21 mouse cellular contexts compared by ENCODE assay signal in genomic region chr8:71645510-71645909, GRCm38 (mm10). TPM values are rescaled to one million over a fixed set of nuclear protein-coding genes. Genes with fewer than 3 reads are reported as not detected.
DNase-seq lines count a peak whose midpoint lies in the region; ATAC-seq and TF ChIP-seq lines count a peak whose summit lies in the region.
"Had no signal": no experiment of that assay in that cellular context is flagged by ENCODE, and none has a peak within 500 bp of the region (broad histone marks: within the 10 kb centered on the region; RNA-seq: fewer than 3 reads in every experiment).

No protein-coding gene starts in this region.

- 83% methylated on average over 9 of the region's 9 CpGs for WGBS in kidney, embryonic 15.5 days
- 49% methylated on average over 9 of the region's 9 CpGs for WGBS in lung, postnatal 0 days
- 59% methylated on average over 9 of the region's 9 CpGs for WGBS in lung, adult 2 months

- H3K79me2 ChIP-seq in MEL (ENCODE audit: control insufficient read depth, insufficient read depth, low read length, poor library complexity) = no peaks in the 10 kb centered on the region

- no peaks in the 10 kb centered on the region for H3K9me3 ChIP-seq in kidney, embryonic 15.5 days (replicated peaks)
- H3K9me3 ChIP-seq in lung, postnatal 0 days (ENCODE audit: low read length) = no peaks in the 10 kb centered on the region
- no peaks in the 10 kb centered on the region for H3K9me3 ChIP-seq in MEL (replicated peaks; ENCODE audit: insufficient read depth, low read length)
- H3K9me3 ChIP-seq: embryonic facial prominence, embryonic 12.5 days; forebrain, embryonic 13.5 days; forebrain, embryonic 15.5 days had no signal

- DNase-seq in kidney, postnatal 25 days = no peak
- DNase-seq in lung, postnatal 0 days (ENCODE audit: low spot score) = peak; percentile 85
- no peak for DNase-seq in lung, adult 2 months
- DNase-seq in MEL (ENCODE audit: low read depth, low spot score) = no peak
- DNase-seq in left cerebral cortex, adult 9 months (ENCODE audit: low spot score in 2 of 2) = no peak
- DNase-seq: adrenal gland, adult 8-10 months; adrenal gland, postnatal 14 days; adrenal gland, postnatal 36 days; cerebellum, adult 11-12 months; cerebellum, adult 2 months; cerebellum, adult 9-10 months; cerebellum, postnatal 10 days; cerebellum, postnatal 25 days; forebrain, postnatal 0 days had no signal

- no peak for ATAC-seq in kidney, embryonic 15.5 days (replicated peaks; ENCODE audit: low FRiP score)
- ATAC-seq in lung, postnatal 0 days = peak; percentile 95
- ATAC-seq: activated CD4-positive, CD25-positive, alpha-beta regulatory T cell, adult 4 months; forebrain, embryonic 13.5 days; forebrain, embryonic 15.5 days; Patski had no signal

- no peak for TF ChIP-seq CTCF in lung, postnatal 0 days (IDR thresholded peaks at IDR 0.05)
- TF ChIP-seq CTCF in lung, adult 2 months (IDR thresholded peaks at IDR 0.05; ENCODE audit: insufficient read depth, low read length) = no peak
- no peak for TF ChIP-seq CTCF in MEL (IDR thresholded peaks at IDR 0.05 in 2 of 3, conservative IDR thresholded peaks at IDR 0.05 in 1 of 3; ENCODE audit: control insufficient read depth in 1 of 3, insufficient read depth in 1 of 3, low read depth in 2 of 3, low read length in 3 of 3, poor library complexity in 1 of 3, severe bottlenecking in 1 of 3)

- H3K36me3 ChIP-seq in kidney, embryonic 15.5 days = no peaks in the 10 kb centered on the region
- no peaks in the 10 kb centered on the region for H3K36me3 ChIP-seq in lung, postnatal 0 days (ENCODE audit: insufficient read depth, low read length)
- no peaks in the 10 kb centered on the region for H3K36me3 ChIP-seq in MEL (ENCODE audit: control insufficient read depth in 1 of 2, insufficient read depth in 2 of 2, low read length in 2 of 2)
- H3K36me3 ChIP-seq: embryonic facial prominence, embryonic 12.5 days had no signal

- no peak for TF ChIP-seq RAD21 in MEL (IDR thresholded peaks at IDR 0.05; ENCODE audit: low read depth, low read length)

- TF ChIP-seq POLR2A in lung, adult 2 months (IDR thresholded peaks at IDR 0.05; ENCODE audit: borderline replicate concordance, extremely low read depth, low read depth, low read length) = no peak
- no peak for TF ChIP-seq POLR2A in MEL (IDR thresholded peaks at IDR 0.05; ENCODE audit: control insufficient read depth in 1 of 2, insufficient read depth in 1 of 2, low read depth in 1 of 2, low read length in 2 of 2, poor library complexity in 1 of 2)

- H3K9ac ChIP-seq in kidney, embryonic 15.5 days = no peak overlapping the region
- no peak overlapping the region for H3K9ac ChIP-seq in lung, postnatal 0 days (replicated peaks; ENCODE audit: low read depth)
- H3K9ac ChIP-seq in MEL (ENCODE audit: control insufficient read depth, low read depth, low read length, poor library complexity, severe bottlenecking) = no peak overlapping the region
- H3K9ac ChIP-seq: embryonic facial prominence, embryonic 12.5 days; forebrain, embryonic 13.5 days; forebrain, embryonic 15.5 days; forebrain, postnatal 0 days had no signal

- peak overlapping the region; percentile 60 for H3K27ac ChIP-seq in kidney, embryonic 15.5 days
- 0 out of 2 replicates have a peak overlapping the region, but pooled peaks have one; percentile 8 for H3K27ac ChIP-seq in lung, postnatal 0 days (ENCODE audit: low read length)
- H3K27ac ChIP-seq in MEL (ENCODE audit: control insufficient read depth, low read depth, low read length) = no peak overlapping the region
- H3K27ac ChIP-seq: embryonic facial prominence, embryonic 12.5 days; forebrain, embryonic 13.5 days; forebrain, embryonic 15.5 days had no signal

- peaks cover 6% of the 10 kb centered on the region; the same call in 1 of the 2 replicates for H3K4me1 ChIP-seq in kidney, embryonic 15.5 days
- H3K4me1 ChIP-seq in lung, postnatal 0 days (ENCODE audit: insufficient read depth, low read depth, low read length) = no peaks in the 10 kb centered on the region
- H3K4me1 ChIP-seq in lung, adult 2 months (ENCODE audit: control insufficient read depth, insufficient read depth, low read length) = no peaks in the 10 kb centered on the region
- H3K4me1 ChIP-seq in MEL (ENCODE audit: control insufficient read depth in 1 of 2, insufficient read depth in 2 of 2, low read length in 2 of 2) = no peaks in the 10 kb centered on the region
- H3K4me1 ChIP-seq: embryonic facial prominence, embryonic 12.5 days; forebrain, embryonic 13.5 days; forebrain, embryonic 15.5 days had no signal

- peak; percentile 60 for TF ChIP-seq EP300 in lung, postnatal 0 days (IDR thresholded peaks at IDR 0.05)
- TF ChIP-seq EP300 in MEL (IDR thresholded peaks at IDR 0.05; ENCODE audit: low read depth in 1 of 2, low read length in 2 of 2) = no peak

- H3K27me3 ChIP-seq in kidney, embryonic 15.5 days = no peaks in the 10 kb centered on the region
- no peaks in the 10 kb centered on the region for H3K27me3 ChIP-seq in lung, postnatal 0 days (replicated peaks; ENCODE audit: insufficient read depth, low read length)
- no peaks in the 10 kb centered on the region; a peak in 1 of 4 replicates for H3K27me3 ChIP-seq in MEL (ENCODE audit: control insufficient read depth in 1 of 2, insufficient read depth in 2 of 2, low read length in 2 of 2)
- H3K27me3 ChIP-seq: embryonic facial prominence, embryonic 12.5 days; forebrain, embryonic 15.5 days; Patski had no signal

- no peak overlapping the region for H3K4me3 ChIP-seq in kidney, embryonic 15.5 days (replicated peaks)
- H3K4me3 ChIP-seq in lung, postnatal 0 days (ENCODE audit: low read depth, low read length) = no peak overlapping the region
- H3K4me3 ChIP-seq in lung, adult 2 months (replicated peaks; ENCODE audit: extremely low read depth, low read depth, low read length) = no peak overlapping the region
- no peak overlapping the region for H3K4me3 ChIP-seq in MEL (ENCODE audit: control insufficient read depth in 1 of 2, insufficient read depth in 1 of 2, low read depth in 2 of 2, low read length in 2 of 2)
- H3K4me3 ChIP-seq: embryonic facial prominence, embryonic 12.5 days; forebrain, embryonic 13.5 days; forebrain, embryonic 15.5 days had no signal

- H3K4me2 ChIP-seq in kidney, embryonic 15.5 days = no peak overlapping the region
- H3K4me2 ChIP-seq in lung, postnatal 0 days (replicated peaks; ENCODE audit: low read depth, low read length) = no peak overlapping the region
- H3K4me2 ChIP-seq: embryonic facial prominence, embryonic 12.5 days; forebrain, embryonic 13.5 days; forebrain, embryonic 15.5 days had no signal

TF ChIP-seq in MEL, 35 proteins besides CTCF, POLR2A, EP300 and RAD21:
- TF ChIP-seq ZKSCAN1 (IDR thresholded peaks at IDR 0.05; ENCODE audit: low read depth, low read length) = no peak
- TF ChIP-seq USF1 (IDR thresholded peaks at IDR 0.05; ENCODE audit: low read depth, low read length) = 0 out of 2 replicates have a peak, but pooled peaks have one; percentile 8

RNA-seq across cellular contexts. Expression of gene Unc13a, which starts 26.0 kb away (rescaled TPM):
- 0.80 and 1.2 TPM in 2 replicates for polyA plus RNA-seq in kidney, embryonic 15.5 days (2015; fragmentation: Nextera tagmentation; extraction: Ambion mirVana)
- 0.35 and 0.46 TPM in 2 replicates for polyA plus RNA-seq in lung, postnatal 0 days (2015; fragmentation: Nextera tagmentation; extraction: Ambion mirVana)
- 0.25 and 0.32 TPM in 2 replicates for polyA plus RNA-seq in lung, adult 2 months (2012; rRNA removed)
- 0.81 and 0.92 TPM in 2 replicates for total RNA-seq in MEL (2012; rRNA removed)
- polyA plus RNA-seq in MEL (2012; ENCODE audit: insufficient read depth in 1 of 2, insufficient read length in 2 of 2, low read depth in 1 of 2, low replicate concordance in 2 of 2, missing spikeins in 1 of 2) = 1 to 10 TPM in 1 of 2 experiments, not detected in 1; 3.6 TPM

RNA-seq across cellular contexts. Expression of gene Jak3, which starts 30.6 kb away (rescaled TPM):
- polyA plus RNA-seq in kidney, embryonic 15.5 days (2015; fragmentation: Nextera tagmentation; extraction: Ambion mirVana) = 6.3 and 7.2 TPM in 2 replicates
- polyA plus RNA-seq in lung, postnatal 0 days (2015; fragmentation: Nextera tagmentation; extraction: Ambion mirVana) = 7.7 and 10.0 TPM in 2 replicates
- 56.6 and 72.7 TPM in 2 replicates for polyA plus RNA-seq in lung, adult 2 months (2012; rRNA removed)
- 4.2 and 5.1 TPM in 2 replicates for total RNA-seq in MEL (2012; rRNA removed)
- 10 to 100 TPM in 1 of 2 experiments, not detected in 1; 12.4 TPM for polyA plus RNA-seq in MEL (2012; ENCODE audit: insufficient read depth in 1 of 2, insufficient read length in 2 of 2, low read depth in 1 of 2, low replicate concordance in 2 of 2, missing spikeins in 1 of 2)

RNA-seq across cellular contexts. Expression of gene Colgalt1, which starts 34.7 kb away (rescaled TPM):
- polyA plus RNA-seq in kidney, embryonic 15.5 days (2015; fragmentation: Nextera tagmentation; extraction: Ambion mirVana) = 67.7 and 78.0 TPM in 2 replicates
- 64.7 and 66.0 TPM in 2 replicates for polyA plus RNA-seq in lung, postnatal 0 days (2015; fragmentation: Nextera tagmentation; extraction: Ambion mirVana)
- 172 and 200 TPM in 2 replicates for polyA plus RNA-seq in lung, adult 2 months (2012; rRNA removed)
- total RNA-seq in MEL (2012; rRNA removed) = 37.8 and 50.9 TPM in 2 replicates
- 100 to 1,000 TPM in 1 of 2 experiments, 10 to 100 TPM in 1; 59.0 to 102 TPM for polyA plus RNA-seq in MEL (2012; ENCODE audit: insufficient read depth in 1 of 2, insufficient read length in 2 of 2, low read depth in 1 of 2, low replicate concordance in 2 of 2, missing spikeins in 1 of 2)

RNA-seq across cellular contexts. Expression of gene Insl3, which starts 43.5 kb away (rescaled TPM):
- polyA plus RNA-seq in kidney, embryonic 15.5 days (2015; fragmentation: Nextera tagmentation; extraction: Ambion mirVana) = 1.2 and 1.7 TPM in 2 replicates
- polyA plus RNA-seq in lung, postnatal 0 days (2015; fragmentation: Nextera tagmentation; extraction: Ambion mirVana) = 2.9 and 3.9 TPM in 2 replicates
- polyA plus RNA-seq in lung, adult 2 months (2012; rRNA removed) = 58.5 and 60.7 TPM in 2 replicates
- total RNA-seq in MEL (2012; rRNA removed) = 0.54 and 0.69 TPM in 2 replicates
- polyA plus RNA-seq in MEL (2012; ENCODE audit: insufficient read depth in 1 of 2, insufficient read length in 2 of 2, low read depth in 1 of 2, low replicate concordance in 2 of 2, missing spikeins in 1 of 2) = 1 to 10 TPM in 1 of 2 experiments, not detected in 1; 4.4 TPM
- polyA plus RNA-seq: forebrain, embryonic 11.5 days; forebrain, embryonic 13.5 days; forebrain, embryonic 15.5 days had no signal

RNA-seq across cellular contexts. Expression of gene Fam129c, which starts 48.1 kb away (rescaled TPM):
- polyA plus RNA-seq in kidney, embryonic 15.5 days (2015; fragmentation: Nextera tagmentation; extraction: Ambion mirVana) = 4.7 and 5.6 TPM in 2 replicates
- polyA plus RNA-seq in lung, postnatal 0 days (2015; fragmentation: Nextera tagmentation; extraction: Ambion mirVana) = 1.2 and 2.0 TPM in 2 replicates
- 4.8 and 5.4 TPM in 2 replicates for polyA plus RNA-seq in lung, adult 2 months (2012; rRNA removed)
- 3.8 and 7.6 TPM in 2 replicates for total RNA-seq in MEL (2012; rRNA removed)
- polyA plus RNA-seq in MEL (2012; ENCODE audit: insufficient read depth in 1 of 2, insufficient read length in 2 of 2, low read depth in 1 of 2, low replicate concordance in 2 of 2, missing spikeins in 1 of 2) = 1 to 10 TPM in 1 of 2 experiments, not detected in 1; 8.3 TPM
